In genomic region chr19:5016221-5016742, GRCm38 (mm10) we compare ENCODE assay signal across 10 mouse cellular contexts. TPM values are rescaled to one million over a fixed set of nuclear protein-coding genes. Genes with fewer than 3 reads are reported as not detected.
A peak's percentile ranks its signal among the peaks of the same experiment; 100 is the strongest.
DNase-seq lines count a peak whose midpoint lies in the region; ATAC-seq lines count a peak whose summit lies in the region.
"Had no signal": no experiment of that assay in that cellular context is flagged by ENCODE, and none has a peak within 500 bp of the region (broad histone marks: within the 10 kb centered on the region; RNA-seq: fewer than 3 reads in every experiment).

No protein-coding gene starts in this region.

- no peak overlapping the region for H3K4me2 ChIP-seq in hindbrain, embryonic 11.5 days (replicated peaks; ENCODE audit: low read depth, low read length)
- H3K4me2 ChIP-seq in hindbrain, embryonic 14.5 days (replicated peaks), result no peak overlapping the region
- H3K4me2 ChIP-seq in heart, embryonic 13.5 days, result peak overlapping the region; percentile 59
- peak overlapping the region; percentile 22; the same call in 1 of the 2 replicates for H3K4me2 ChIP-seq in stomach, embryonic 16.5 days (ENCODE audit: low read depth, low read length)
- H3K4me2 ChIP-seq: liver, embryonic 13.5 days had no signal

- H3K4me3 ChIP-seq in hindbrain, embryonic 11.5 days (ENCODE audit: low read depth, low read length), result no peak overlapping the region
- no peak overlapping the region for H3K4me3 ChIP-seq in hindbrain, embryonic 14.5 days (replicated peaks; ENCODE audit: low read length)
- 0 out of 2 replicates have a peak overlapping the region, but pooled peaks have one; percentile 8 for H3K4me3 ChIP-seq in heart, embryonic 13.5 days
- H3K4me3 ChIP-seq in limb, embryonic 10.5 days, result peak overlapping the region; percentile 21; the same call in 1 of the 2 replicates
- H3K4me3 ChIP-seq in stomach, embryonic 16.5 days (replicated peaks; ENCODE audit: low read length), result no peak overlapping the region
- H3K4me3 ChIP-seq: liver, embryonic 13.5 days had no signal

- WGBS in hindbrain, embryonic 11.5 days, result 45% methylated on average over 10 of the region's 10 CpGs
- 44% methylated on average over 10 of the region's 10 CpGs for WGBS in hindbrain, embryonic 14.5 days
- 22% methylated on average over 10 of the region's 10 CpGs for WGBS in heart, embryonic 13.5 days
- 42% methylated on average over 10 of the region's 10 CpGs for WGBS in limb, embryonic 10.5 days
- WGBS in stomach, embryonic 16.5 days, result 25% methylated on average over 10 of the region's 10 CpGs

- H3K9me3 ChIP-seq in hindbrain, embryonic 11.5 days (ENCODE audit: control insufficient read depth, low read length), result no peaks in the 10 kb centered on the region
- no peaks in the 10 kb centered on the region for H3K9me3 ChIP-seq in hindbrain, embryonic 14.5 days (ENCODE audit: control insufficient read depth, low read length)
- no peaks in the 10 kb centered on the region for H3K9me3 ChIP-seq in heart, embryonic 13.5 days
- H3K9me3 ChIP-seq in limb, embryonic 10.5 days (replicated peaks), result no peaks in the 10 kb centered on the region
- no peaks in the 10 kb centered on the region for H3K9me3 ChIP-seq in stomach, embryonic 16.5 days (replicated peaks; ENCODE audit: control insufficient read depth, low read length)
- H3K9me3 ChIP-seq: G1E; liver, embryonic 13.5 days had no signal

- no peaks in the 10 kb centered on the region for H3K36me3 ChIP-seq in hindbrain, embryonic 11.5 days (ENCODE audit: control insufficient read depth, insufficient read depth, low read length)
- no peaks in the 10 kb centered on the region for H3K36me3 ChIP-seq in hindbrain, embryonic 14.5 days (replicated peaks; ENCODE audit: control insufficient read depth, insufficient read depth)
- no peaks in the 10 kb centered on the region for H3K36me3 ChIP-seq in heart, embryonic 13.5 days
- no peaks in the 10 kb centered on the region for H3K36me3 ChIP-seq in limb, embryonic 10.5 days
- H3K36me3 ChIP-seq in stomach, embryonic 16.5 days (ENCODE audit: control insufficient read depth, insufficient read depth, low read length), result no peaks in the 10 kb centered on the region
- H3K36me3 ChIP-seq: G1E; liver, embryonic 13.5 days had no signal

- no peak overlapping the region for H3K27ac ChIP-seq in hindbrain, embryonic 11.5 days (ENCODE audit: low read depth, low read length)
- no peak overlapping the region for H3K27ac ChIP-seq in hindbrain, embryonic 14.5 days
- peak overlapping the region; percentile 96 for H3K27ac ChIP-seq in heart, embryonic 13.5 days (replicated peaks)
- peak overlapping the region; percentile 50 for H3K27ac ChIP-seq in limb, embryonic 10.5 days
- H3K27ac ChIP-seq in stomach, embryonic 16.5 days (ENCODE audit: low read length), result peak overlapping the region; percentile 21
- H3K27ac ChIP-seq: liver, embryonic 13.5 days had no signal

- no peaks in the 10 kb centered on the region for H3K4me1 ChIP-seq in hindbrain, embryonic 11.5 days (replicated peaks; ENCODE audit: control insufficient read depth, insufficient read depth, low read length)
- no peaks in the 10 kb centered on the region for H3K4me1 ChIP-seq in hindbrain, embryonic 14.5 days (replicated peaks; ENCODE audit: control insufficient read depth, insufficient read depth, low read length)
- H3K4me1 ChIP-seq in heart, embryonic 13.5 days, result peaks cover 34% of the 10 kb centered on the region
- peaks cover 10% of the 10 kb centered on the region for H3K4me1 ChIP-seq in limb, embryonic 10.5 days
- peaks cover 4% of the 10 kb centered on the region; the same call in 1 of the 2 replicates for H3K4me1 ChIP-seq in stomach, embryonic 16.5 days (ENCODE audit: control insufficient read depth, insufficient read depth, low read length)

- peak; percentile 27 for DNase-seq in hindbrain, embryonic 11.5 days (ENCODE audit: low spot score)
- DNase-seq in hindbrain, embryonic 14.5 days (ENCODE audit: low spot score), result no peak
- peak; percentile 48 for DNase-seq in limb, embryonic 10.5 days (ENCODE audit: low spot score)
- DNase-seq in layer of hippocampus, adult 11-12 months (ENCODE audit: low spot score), result no peak
- DNase-seq in layer of hippocampus, adult 8-10 months (ENCODE audit: low spot score in 2 of 2), result no peak
- no peak for DNase-seq in right cerebral cortex, postnatal 14 days

- ATAC-seq in hindbrain, embryonic 11.5 days (ENCODE audit: low FRiP score), result no peak
- ATAC-seq in hindbrain, embryonic 14.5 days (ENCODE audit: low FRiP score), result no peak
- peak; percentile 58 for ATAC-seq in heart, embryonic 13.5 days (ENCODE audit: extremely low read depth, insufficient number of reproducible peaks, low FRiP score, low TSS enrichment)
- ATAC-seq in stomach, embryonic 16.5 days (ENCODE audit: insufficient read depth, low FRiP score), result 0 out of 2 replicates have a peak, but pooled peaks have one; percentile 58

- H3K27me3 ChIP-seq in hindbrain, embryonic 11.5 days (ENCODE audit: control insufficient read depth, insufficient read depth, low read length), result no peaks in the 10 kb centered on the region
- no peaks in the 10 kb centered on the region for H3K27me3 ChIP-seq in hindbrain, embryonic 14.5 days (ENCODE audit: control insufficient read depth, insufficient read depth, low read length)
- H3K27me3 ChIP-seq in heart, embryonic 13.5 days (replicated peaks), result no peaks in the 10 kb centered on the region
- no peaks in the 10 kb centered on the region for H3K27me3 ChIP-seq in limb, embryonic 10.5 days (ENCODE audit: low read depth, poor library complexity, severe bottlenecking)
- no peaks in the 10 kb centered on the region for H3K27me3 ChIP-seq in stomach, embryonic 16.5 days (ENCODE audit: control insufficient read depth, insufficient read depth, low read length)

- H3K9ac ChIP-seq in hindbrain, embryonic 11.5 days (ENCODE audit: low read depth, low read length), result no peak overlapping the region
- H3K9ac ChIP-seq in hindbrain, embryonic 14.5 days, result no peak overlapping the region
- H3K9ac ChIP-seq in heart, embryonic 13.5 days, result peak overlapping the region; percentile 62
- H3K9ac ChIP-seq in stomach, embryonic 16.5 days (ENCODE audit: low read length), result no peak overlapping the region
- H3K9ac ChIP-seq: liver, embryonic 13.5 days had no signal

RNA-seq across cellular contexts. Expression of gene Slc29a2, which starts 7.4 kb away (rescaled TPM):
- 3.8 and 4.1 TPM in 2 replicates for polyA plus RNA-seq in hindbrain, embryonic 11.5 days (2014; fragmentation: Nextera tagmentation; extraction: Ambion mirVana)
- 9.9 and 10.7 TPM in 2 replicates for polyA plus RNA-seq in hindbrain, embryonic 14.5 days (2014; fragmentation: Nextera tagmentation; extraction: Ambion mirVana)
- polyA plus RNA-seq in heart, embryonic 13.5 days (2015; fragmentation: Nextera tagmentation; extraction: Ambion mirVana), result 8.5 and 9.4 TPM in 2 replicates
- 7.3 and 8.6 TPM in 2 replicates for polyA plus RNA-seq in limb, embryonic 10.5 days (2016; fragmentation: Nextera tagmentation; extraction: Ambion mirVana)
- polyA plus RNA-seq in stomach, embryonic 16.5 days (2015; fragmentation: Nextera tagmentation; extraction: Ambion mirVana), result 3.1 and 3.3 TPM in 2 replicates
- total RNA-seq in layer of hippocampus, adult 8-10 months (2022), result 10 to 100 TPM; 12.3 to 19.8 (median 16.3) TPM

RNA-seq across cellular contexts. Expression of gene B4gat1, which starts 22.3 kb away (rescaled TPM):
- 35.4 and 45.2 TPM in 2 replicates for polyA plus RNA-seq in hindbrain, embryonic 11.5 days (2014; fragmentation: Nextera tagmentation; extraction: Ambion mirVana)
- polyA plus RNA-seq in hindbrain, embryonic 14.5 days (2014; fragmentation: Nextera tagmentation; extraction: Ambion mirVana), result 93.7 and 101 TPM in 2 replicates
- 41.4 and 49.5 TPM in 2 replicates for polyA plus RNA-seq in heart, embryonic 13.5 days (2015; fragmentation: Nextera tagmentation; extraction: Ambion mirVana)
- 35.5 and 35.6 TPM in 2 replicates for polyA plus RNA-seq in limb, embryonic 10.5 days (2016; fragmentation: Nextera tagmentation; extraction: Ambion mirVana)
- 41.8 and 44.1 TPM in 2 replicates for polyA plus RNA-seq in stomach, embryonic 16.5 days (2015; fragmentation: Nextera tagmentation; extraction: Ambion mirVana)
- total RNA-seq in layer of hippocampus, adult 8-10 months (2022), result 100 to 1,000 TPM; 107 to 119 (median 111) TPM

RNA-seq across cellular contexts. Expression of gene AC124502.3, which starts 22.4 kb away (rescaled TPM):
- 0.73 and 2.3 TPM in 2 replicates for polyA plus RNA-seq in hindbrain, embryonic 11.5 days (2014; fragmentation: Nextera tagmentation; extraction: Ambion mirVana)
- 1.4 and 1.9 TPM in 2 replicates for polyA plus RNA-seq in hindbrain, embryonic 14.5 days (2014; fragmentation: Nextera tagmentation; extraction: Ambion mirVana)
- 1.4 and 1.7 TPM in 2 replicates for polyA plus RNA-seq in heart, embryonic 13.5 days (2015; fragmentation: Nextera tagmentation; extraction: Ambion mirVana)
- polyA plus RNA-seq in limb, embryonic 10.5 days (2016; fragmentation: Nextera tagmentation; extraction: Ambion mirVana), result 1.8 and 3.1 TPM in 2 replicates
- polyA plus RNA-seq in stomach, embryonic 16.5 days (2015; fragmentation: Nextera tagmentation; extraction: Ambion mirVana), result 0.99 and 1.3 TPM in 2 replicates
- total RNA-seq in layer of hippocampus, adult 8-10 months (2022), result 1 to 10 TPM; 4.4 to 10.0 (median 6.3) TPM

RNA-seq across cellular contexts. Expression of gene Brms1, which starts 24.9 kb away (rescaled TPM):
- 62.0 and 66.1 TPM in 2 replicates for polyA plus RNA-seq in hindbrain, embryonic 11.5 days (2014; fragmentation: Nextera tagmentation; extraction: Ambion mirVana)
- 28.6 and 29.5 TPM in 2 replicates for polyA plus RNA-seq in hindbrain, embryonic 14.5 days (2014; fragmentation: Nextera tagmentation; extraction: Ambion mirVana)
- polyA plus RNA-seq in heart, embryonic 13.5 days (2015; fragmentation: Nextera tagmentation; extraction: Ambion mirVana), result 29.5 and 33.5 TPM in 2 replicates
- 74.6 and 84.6 TPM in 2 replicates for polyA plus RNA-seq in limb, embryonic 10.5 days (2016; fragmentation: Nextera tagmentation; extraction: Ambion mirVana)
- polyA plus RNA-seq in stomach, embryonic 16.5 days (2015; fragmentation: Nextera tagmentation; extraction: Ambion mirVana), result 39.8 and 43.9 TPM in 2 replicates
- total RNA-seq in layer of hippocampus, adult 8-10 months (2022), result 10 to 100 TPM; 18.3 to 24.6 (median 20.6) TPM

RNA-seq across cellular contexts. Expression of gene Npas4, which starts 26.2 kb away (rescaled TPM):
- polyA plus RNA-seq in hindbrain, embryonic 11.5 days (2014; fragmentation: Nextera tagmentation; extraction: Ambion mirVana), result 0.06 and 0.07 TPM in 2 replicates
- 0.23 and 0.31 TPM in 2 replicates for polyA plus RNA-seq in hindbrain, embryonic 14.5 days (2014; fragmentation: Nextera tagmentation; extraction: Ambion mirVana)
- polyA plus RNA-seq in heart, embryonic 13.5 days (2015; fragmentation: Nextera tagmentation; extraction: Ambion mirVana), result 0.09 TPM in 2 replicates
- polyA plus RNA-seq in limb, embryonic 10.5 days (2016; fragmentation: Nextera tagmentation; extraction: Ambion mirVana), result not detected in 2 replicates
- 0.23 and 0.34 TPM in 2 replicates for polyA plus RNA-seq in stomach, embryonic 16.5 days (2015; fragmentation: Nextera tagmentation; extraction: Ambion mirVana)
- 10 to 100 TPM in 2 of 4 experiments, 1 to 10 TPM in 2; 4.0 to 10.8 (median 8.3) TPM for total RNA-seq in layer of hippocampus, adult 8-10 months (2022)
- polyA plus RNA-seq: G1E; liver, embryonic 13.5 days had no signal

Comparison
In these comparisons a context has a peak if more than half of its experiments do, and no peak if none do; other contexts are left out.
1. DNase-seq: peak in hindbrain, embryonic 11.5 days (single experiment) and limb, embryonic 10.5 days (single experiment); none in hindbrain, embryonic 14.5 days (single experiment), layer of hippocampus, adult 11-12 months (single experiment), layer of hippocampus, adult 8-10 months (0 of 2) and right cerebral cortex, postnatal 14 days (single experiment).
2. ATAC-seq: peak in heart, embryonic 13.5 days (single experiment) and stomach, embryonic 16.5 days (single experiment); none in hindbrain, embryonic 11.5 days (single experiment) and hindbrain, embryonic 14.5 days (single experiment).
3. H3K27ac ChIP-seq: peak in heart, embryonic 13.5 days (single experiment), limb, embryonic 10.5 days (single experiment) and stomach, embryonic 16.5 days (single experiment); none in hindbrain, embryonic 11.5 days (single experiment) and hindbrain, embryonic 14.5 days (single experiment).
4. H3K4me2 ChIP-seq: peak in heart, embryonic 13.5 days (single experiment) and stomach, embryonic 16.5 days (single experiment); none in hindbrain, embryonic 11.5 days (single experiment) and hindbrain, embryonic 14.5 days (single experiment).
5. H3K4me3 ChIP-seq: peak in heart, embryonic 13.5 days (single experiment) and limb, embryonic 10.5 days (single experiment); none in hindbrain, embryonic 11.5 days (single experiment), hindbrain, embryonic 14.5 days (single experiment) and stomach, embryonic 16.5 days (single experiment).